Mouse (Mus musculus) small intestine, adult 2 months (tissue): Measurements from ENCODE around the gene Tril.

Experiments
- CTCF ChIP-seq: fragments of 200-500 bp; IDR thresholded peaks from 2 replicates; pipeline ENCODE4 v1.5.1; 2012; ENCODE audit warnings: low read depth, mild to moderate bottlenecking, control low read depth, inconsistent platforms, low read length, moderate library complexity, mixed read lengths; ENCODE audit not compliant: insufficient replicate concordance, insufficient read length; ENCODE audit errors: extremely low read depth
- POLR2A ChIP-seq: fragments of 200-500 bp; IDR thresholded peaks from 2 replicates; pipeline ENCODE4 v1.6.1; 2012; ENCODE audit warnings: low read depth, mild to moderate bottlenecking, control low read depth, inconsistent platforms, low read length, moderate library complexity

- TF ChIP-seq CTCF (no peak), POLR2A (no peak)
Measured at GRCm38 (mm10) chr6:53815691-53816090, 4.9 kb downstream of the Tril start.
